Mouse (Mus musculus) urinary bladder, adult 2 months (tissue): ENCODE results near the gene Gm6525. TPM values are rescaled to one million over a fixed set of nuclear protein-coding genes. Genes with fewer than 3 reads are reported as not detected.

ENCODE experiments used
- DNase-seq: peaks from one replicate; pipeline ENCODE4 v3.0.0; 2022; ENCODE audit warnings: low spot score
- polyA plus RNA-seq: library from polyadenylated mRNA; depleted of rRNA; stranded (reverse); fragments of >200 nt; gene quantifications from 2 replicates; pipeline ENCODE4 v1.2.3, GENCODE M21; 2012; rRNA removed

Gm6525 gene
- polyA plus RNA-seq, 1 experiment, result not detected

GRCm38 (mm10) chr3:84211340-84211875, 37.5 kb downstream of the Gm6525 start:
- no peak for DNase-seq

GRCm38 (mm10) chr3:84214501-84214900, 40.6 kb downstream of the Gm6525 start:
- no peak for DNase-seq

GRCm38 (mm10) chr3:84215253-84215652, 41.3 kb downstream of the Gm6525 start:
- DNase-seq, result no peak

- DNase-seq, result no peak
Measured at GRCm38 (mm10) chr3:84215743-84216360, 41.9 kb downstream of the Gm6525 start.

GRCm38 (mm10) chr3:84217118-84217960, 43.4 kb downstream of the Gm6525 start:
- no peak for DNase-seq

GRCm38 (mm10) chr3:84217961-84218351, 44.1 kb downstream of the Gm6525 start:
- no peak for DNase-seq

- no peak for DNase-seq
Measured at GRCm38 (mm10) chr3:84218498-84218897, 44.6 kb downstream of the Gm6525 start.

- DNase-seq, result no peak
Measured at GRCm38 (mm10) chr3:84219166-84219710, 45.3 kb downstream of the Gm6525 start.

- DNase-seq, result no peak
Measured at GRCm38 (mm10) chr3:84219720-84220273, 45.9 kb downstream of the Gm6525 start.

GRCm38 (mm10) chr3:84220326-84220725, 46.4 kb downstream of the Gm6525 start:
- DNase-seq, result no peak

GRCm38 (mm10) chr3:84220748-84221147, 46.8 kb downstream of the Gm6525 start:
- no peak for DNase-seq

Other genes with a start within 250 kb of the Gm6525 start
- gene Tmem131l, start 133.9 kb upstream of the Gm6525 start, polyA plus RNA-seq, result 21.4 and 23.7 TPM in 2 replicates
- 4.2 TPM in 2 replicates for gene Mnd1, start 18.3 kb upstream of the Gm6525 start, polyA plus RNA-seq
- 6.6 and 8.9 TPM in 2 replicates for gene Trim2, start 132.8 kb downstream of the Gm6525 start, polyA plus RNA-seq